Mouse (Mus musculus) C2C12 (cell line): ENCODE results near the gene Amt.

Source experiments
- CEBPB ChIP-seq: IDR thresholded peaks from one replicate; pipeline ENCODE4 v1.6.1; 2011; ENCODE audit warnings: low read depth, mild to moderate bottlenecking, control low read depth, moderate library complexity
- CTCF ChIP-seq: IDR thresholded peaks from one replicate; pipeline ENCODE4 v1.5.1; 2011; ENCODE audit not compliant: control insufficient read depth, insufficient read depth, insufficient read length
- FOSL1 ChIP-seq: IDR thresholded peaks from one replicate; pipeline ENCODE4 v1.8.0; 2011; ENCODE audit warnings: mild to moderate bottlenecking, low read length; ENCODE audit not compliant: poor library complexity, insufficient read depth, severe bottlenecking
- MAX ChIP-seq: IDR thresholded peaks from one replicate; pipeline ENCODE4 v1.6.1; 2011; ENCODE audit warnings: mild to moderate bottlenecking, control low read depth
- MYOD1 ChIP-seq: IDR thresholded peaks from one replicate; pipeline ENCODE4 v1.6.1; 2011; ENCODE audit warnings: low read depth; ENCODE audit not compliant: control insufficient read depth, insufficient read length
- MYOG ChIP-seq: IDR thresholded peaks from one replicate; pipeline ENCODE4 v1.6.1; 2011; ENCODE audit not compliant: control insufficient read depth, insufficient read length; ENCODE audit errors: extremely low read depth
- USF1 ChIP-seq: IDR thresholded peaks from one replicate; pipeline ENCODE4 v1.6.1; 2011; ENCODE audit warnings: low read depth, mild to moderate bottlenecking, control low read depth, moderate library complexity

DNA sequence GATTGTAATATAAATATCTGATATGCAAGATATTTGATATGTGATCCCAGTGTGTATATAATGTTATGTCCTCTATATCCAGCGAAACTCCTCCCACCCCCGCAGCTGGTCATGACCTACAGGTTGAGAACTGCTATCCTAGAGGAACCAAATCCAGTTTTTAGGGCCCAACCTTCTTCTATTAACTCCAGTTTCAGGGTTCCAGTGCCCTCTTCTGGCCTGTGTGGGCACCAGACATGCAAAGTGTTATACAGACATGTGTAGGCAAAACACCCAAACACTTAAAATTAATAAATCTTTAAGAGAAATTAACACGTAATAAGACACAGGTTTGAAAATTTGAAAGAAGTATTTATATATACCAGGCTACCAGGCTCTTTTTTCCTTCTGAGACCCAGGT lies 20.9 kb downstream of the Amt start:
- no peak for TF ChIP-seq CTCF
- no peak for TF ChIP-seq USF1
- no peak for TF ChIP-seq CEBPB
- TF ChIP-seq MYOG = no peak
- TF ChIP-seq FOSL1 = no peak
- no peak for TF ChIP-seq MYOD1
- no peak for TF ChIP-seq MAX
